9 mouse cellular contexts compared by ENCODE assay signal in the genomic region with DNA sequence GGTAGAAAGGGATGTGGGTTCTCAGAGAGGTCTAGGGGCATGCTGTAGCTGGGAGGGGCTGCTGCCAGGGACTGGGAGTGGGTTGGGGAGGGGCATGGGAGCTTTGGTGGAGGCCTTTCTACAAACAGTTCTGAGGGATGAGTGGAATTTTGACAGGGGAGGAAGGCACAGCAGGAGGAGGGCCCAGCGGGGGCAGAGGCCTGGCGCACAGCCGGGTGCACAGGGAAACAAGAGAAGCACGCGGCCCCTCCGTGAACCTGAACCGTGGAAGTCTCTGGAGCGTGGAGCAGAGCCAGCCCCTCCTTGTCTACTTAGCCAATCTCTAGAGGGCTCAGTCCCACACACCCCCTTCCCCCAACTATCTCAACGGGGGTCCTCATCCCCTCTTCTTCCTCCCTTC. TPM values are rescaled to one million over a fixed set of nuclear protein-coding genes. Genes with fewer than 3 reads are reported as not detected.
A peak's percentile ranks its signal among the peaks of the same experiment; 100 is the strongest.
DNase-seq lines count a peak whose midpoint lies in the region; ATAC-seq and TF ChIP-seq lines count a peak whose summit lies in the region.
"Had no signal": no experiment of that assay in that cellular context is flagged by ENCODE, and none has a peak within 500 bp of the region (broad histone marks: within the 10 kb centered on the region; RNA-seq: fewer than 3 reads in every experiment).

No protein-coding gene starts in this region.

- H3K9me3 ChIP-seq in forebrain, postnatal 0 days (ENCODE audit: low read length), result no peaks in the 10 kb centered on the region
- H3K9me3 ChIP-seq in kidney, embryonic 14.5 days (ENCODE audit: control insufficient read depth, low read length), result no peaks in the 10 kb centered on the region
- H3K9me3 ChIP-seq in midbrain, embryonic 15.5 days, result no peaks in the 10 kb centered on the region

- TF ChIP-seq CTCF in forebrain, postnatal 0 days (IDR thresholded peaks at IDR 0.05; ENCODE audit: low read depth), result no peak

- DNase-seq in ES-CJ7 (ENCODE audit: low read depth, low spot score), result peak; percentile 15
- DNase-seq in cerebellum, adult 8-10 months, result peak; percentile 48
- no peak for DNase-seq in forebrain, postnatal 0 days
- no peak for DNase-seq in frontal cortex, postnatal 25 days (ENCODE audit: low spot score in 2 of 2)
- no peak for DNase-seq in spleen, adult 18-20 months

- 10% methylated on average over 9 of the region's 9 CpGs for WGBS in forebrain, postnatal 0 days
- 4% methylated on average over 9 of the region's 9 CpGs for WGBS in kidney, embryonic 14.5 days
- 6% methylated on average over 8 of the region's 9 CpGs for WGBS in midbrain, embryonic 15.5 days

- no peak overlapping the region for H3K9ac ChIP-seq in forebrain, postnatal 0 days
- H3K9ac ChIP-seq in kidney, embryonic 14.5 days (ENCODE audit: low read depth, low read length), result no peak overlapping the region
- no peak overlapping the region for H3K9ac ChIP-seq in midbrain, embryonic 15.5 days
- H3K9ac ChIP-seq: liver, embryonic 14.5 days had no signal

- no peak overlapping the region for H3K4me2 ChIP-seq in forebrain, postnatal 0 days (ENCODE audit: low read depth)
- 0 out of 2 replicates have a peak overlapping the region, but pooled peaks have one; percentile 10 for H3K4me2 ChIP-seq in kidney, embryonic 14.5 days (replicated peaks; ENCODE audit: low read depth, low read length)
- no peak overlapping the region for H3K4me2 ChIP-seq in midbrain, embryonic 15.5 days

- no peak overlapping the region for H3K4me3 ChIP-seq in forebrain, postnatal 0 days (ENCODE audit: low read depth, low read length)
- no peak overlapping the region for H3K4me3 ChIP-seq in kidney, embryonic 14.5 days (ENCODE audit: low read length)
- H3K4me3 ChIP-seq in midbrain, embryonic 15.5 days, result no peak overlapping the region

- H3K27ac ChIP-seq in forebrain, postnatal 0 days (ENCODE audit: low read depth, low read length), result peak overlapping the region; percentile 45
- H3K27ac ChIP-seq in kidney, embryonic 14.5 days (ENCODE audit: low read depth, low read length), result peak overlapping the region; percentile 89
- H3K27ac ChIP-seq in midbrain, embryonic 15.5 days, result peak overlapping the region; percentile 70
- H3K27ac ChIP-seq: liver, embryonic 14.5 days had no signal

- H3K4me1 ChIP-seq in forebrain, postnatal 0 days (ENCODE audit: insufficient read depth), result peaks cover 23% of the 10 kb centered on the region
- H3K4me1 ChIP-seq in kidney, embryonic 14.5 days (ENCODE audit: control insufficient read depth, insufficient read depth, low read length), result peaks cover 63% of the 10 kb centered on the region
- H3K4me1 ChIP-seq in midbrain, embryonic 15.5 days, result peaks cover 76% of the 10 kb centered on the region

- no peaks in the 10 kb centered on the region for H3K27me3 ChIP-seq in forebrain, postnatal 0 days (ENCODE audit: insufficient read depth, low read length)
- peaks cover 9% of the 10 kb centered on the region; the same call in 1 of the 2 replicates for H3K27me3 ChIP-seq in kidney, embryonic 14.5 days (ENCODE audit: control insufficient read depth, insufficient read depth, low read length)
- H3K27me3 ChIP-seq in midbrain, embryonic 15.5 days (replicated peaks), result no peaks in the 10 kb centered on the region

- peak; percentile 43 for ATAC-seq in forebrain, postnatal 0 days
- peak; percentile 89 for ATAC-seq in kidney, embryonic 14.5 days (ENCODE audit: low FRiP score, low TSS enrichment)
- ATAC-seq in midbrain, embryonic 15.5 days (replicated peaks), result peak; percentile 18; the same call in 1 of the 2 replicates
- no peak for ATAC-seq in megakaryocyte-erythroid progenitor cell, adult 5-6 weeks (replicated peaks; ENCODE audit: low FRiP score, low TSS enrichment, poor library complexity, severe bottlenecking)

- H3K36me3 ChIP-seq in forebrain, postnatal 0 days (ENCODE audit: insufficient read depth), result no peaks in the 10 kb centered on the region
- H3K36me3 ChIP-seq in kidney, embryonic 14.5 days (ENCODE audit: control insufficient read depth, insufficient read depth, low read length), result no peaks in the 10 kb centered on the region
- no peaks in the 10 kb centered on the region for H3K36me3 ChIP-seq in midbrain, embryonic 15.5 days (replicated peaks)

RNA-seq across cellular contexts. Expression of gene Flrt1, which starts 30.0 kb away (rescaled TPM):
- 8.1 and 8.8 TPM in 2 replicates for total RNA-seq in forebrain, postnatal 0 days (2014; rRNA removed)
- 6.7 and 11.3 TPM in 2 replicates for polyA plus RNA-seq in forebrain, postnatal 0 days (2015; fragmentation: Nextera tagmentation; extraction: Ambion mirVana)
- polyA plus RNA-seq in kidney, embryonic 14.5 days (2014; fragmentation: Nextera tagmentation; extraction: Ambion mirVana), result 3.0 and 5.5 TPM in 2 replicates
- 12.2 and 12.5 TPM in 2 replicates for polyA plus RNA-seq in midbrain, embryonic 15.5 days (2015; fragmentation: Nextera tagmentation; extraction: Ambion mirVana)
- total RNA-seq in megakaryocyte-erythroid progenitor cell, adult 5-6 weeks (2014; fragmentation: Nextera tagmentation), result not detected in 2 replicates
- total RNA-seq in megakaryocyte-erythroid progenitor cell, adult 5-6 weeks (2017), result not detected in 2 replicates

Comparison
In these comparisons a context has a peak if more than half of its experiments do, and no peak if none do; other contexts are left out.
1. DNase-seq: peak in ES-CJ7 (single experiment) and cerebellum, adult 8-10 months (single experiment); none in forebrain, postnatal 0 days (single experiment), frontal cortex, postnatal 25 days (0 of 2) and spleen, adult 18-20 months (0 of 2).
2. Peak in every context shown above with its lines, with median percentiles within 50 percentile points of each other: H3K27ac ChIP-seq.